Mouse (Mus musculus) lung, adult 2 months (tissue): Measurements from ENCODE around the gene Spag9.

Source experiments
- CTCF ChIP-seq: fragments of 200-500 bp; IDR thresholded peaks from 2 replicates; pipeline ENCODE4 v1.5.1; 2011; ENCODE audit warnings: mild to moderate bottlenecking, low read length, control low read depth; ENCODE audit not compliant: insufficient read depth
- POLR2A ChIP-seq: fragments of 200-500 bp; IDR thresholded peaks from 2 replicates; pipeline ENCODE4 v1.6.1; 2011; ENCODE audit warnings: low read depth, mild to moderate bottlenecking, control low read depth, low read length, borderline replicate concordance; ENCODE audit errors: extremely low read depth

- TF ChIP-seq CTCF = no peak
- no peak for TF ChIP-seq POLR2A
Measured at GRCm38 (mm10) chr11:94113795-94114194, 117.9 kb downstream of the Spag9 start.
